Mouse (Mus musculus) megakaryocyte, embryonic 14.5 days (primary cell): ENCODE measurements around the gene Phf21a.

Experiments used
- FLI1 ChIP-seq: IDR thresholded peaks from 2 replicates; pipeline ENCODE4 v1.6.1; 2012; ENCODE audit warnings: low read length, inconsistent platforms, mixed read lengths
- GATA1 ChIP-seq: IDR thresholded peaks from 3 replicates; pipeline ENCODE4 v1.6.1; 2012; ENCODE audit warnings: mixed read lengths, low read length, inconsistent platforms, borderline replicate concordance

- TF ChIP-seq GATA1 (no peak), FLI1 (no peak)
These were observed 90.1 kb downstream of the Phf21a start for GRCm38 (mm10) chr2:92182981-92183501.
